7 mouse cellular contexts compared by ENCODE assay signal in genomic region chr10:85927676-85928445, GRCm38 (mm10). TPM values are rescaled to one million over a fixed set of nuclear protein-coding genes. Genes with fewer than 3 reads are reported as not detected.
DNase-seq lines count a peak whose midpoint lies in the region; ATAC-seq and TF ChIP-seq lines count a peak whose summit lies in the region.

Ascl4 (plus strand) TSS chr10:85927681.

- no peaks in the 10 kb centered on the region for H3K27me3 ChIP-seq in forebrain, embryonic 14.5 days (replicated peaks; ENCODE audit: control insufficient read depth, insufficient read depth, low read length)
- peaks cover 5% of the 10 kb centered on the region; the same call in 1 of the 2 replicates for H3K27me3 ChIP-seq in lung, postnatal 0 days (replicated peaks; ENCODE audit: insufficient read depth, low read length)
- no peaks in the 10 kb centered on the region for H3K27me3 ChIP-seq in stomach, postnatal 0 days (ENCODE audit: control insufficient read depth, insufficient read depth, low read length)

- H3K36me3 ChIP-seq in forebrain, embryonic 14.5 days (ENCODE audit: control insufficient read depth, insufficient read depth, low read length), result no peaks in the 10 kb centered on the region
- H3K36me3 ChIP-seq in lung, postnatal 0 days (ENCODE audit: insufficient read depth, low read length), result no peaks in the 10 kb centered on the region
- H3K36me3 ChIP-seq in stomach, postnatal 0 days (ENCODE audit: control insufficient read depth, insufficient read depth, low read length), result no peaks in the 10 kb centered on the region

- no peak for TF ChIP-seq EP300 in lung, postnatal 0 days (IDR thresholded peaks at IDR 0.05)
- TF ChIP-seq EP300 in stomach, postnatal 0 days (optimal IDR thresholded peaks at IDR 0.05), result no peak

- DNase-seq in retina, embryonic 14.5 days (ENCODE audit: low spot score), result peak; percentile 39
- DNase-seq in retina, postnatal 1 day, result no peak
- DNase-seq in forebrain, embryonic 14.5 days (ENCODE audit: low spot score), result peak; percentile 19
- DNase-seq in kidney, adult 8-10 months, result peak; percentile 17 to 27
- peak; percentile 22 for DNase-seq in lung, postnatal 0 days (ENCODE audit: low spot score)
- DNase-seq in stomach, postnatal 0 days (ENCODE audit: low spot score), result peak; percentile 22

- peak; percentile 8; the same call in 1 of the 2 replicates for ATAC-seq in forebrain, embryonic 14.5 days
- no peak; the same call in 1 of the 2 replicates for ATAC-seq in lung, postnatal 0 days
- no peak for ATAC-seq in stomach, postnatal 0 days (ENCODE audit: low FRiP score, low TSS enrichment)

- WGBS in forebrain, embryonic 14.5 days, result 2% methylated on average over 23 of the region's 23 CpGs
- under 1% methylated on average over 23 of the region's 23 CpGs for WGBS in lung, postnatal 0 days
- WGBS in stomach, postnatal 0 days, result 1% methylated on average over 23 of the region's 23 CpGs

- H3K9ac ChIP-seq in forebrain, embryonic 14.5 days (ENCODE audit: low read length), result peak within 1 kb of the TSS; percentile 71
- H3K9ac ChIP-seq in lung, postnatal 0 days (replicated peaks; ENCODE audit: low read depth), result no peak within 1 kb of the TSS
- H3K9ac ChIP-seq in stomach, postnatal 0 days (ENCODE audit: low read length), result peak within 1 kb of the TSS; percentile 45

- peak within 1 kb of the TSS; percentile 81 for H3K4me2 ChIP-seq in forebrain, embryonic 14.5 days (ENCODE audit: low read length)
- peak within 1 kb of the TSS; percentile 95 for H3K4me2 ChIP-seq in lung, postnatal 0 days (replicated peaks; ENCODE audit: low read depth, low read length)
- H3K4me2 ChIP-seq in stomach, postnatal 0 days (replicated peaks; ENCODE audit: low read depth), result peak within 1 kb of the TSS; percentile 91

- H3K9me3 ChIP-seq in forebrain, embryonic 14.5 days (replicated peaks; ENCODE audit: control insufficient read depth, low read length), result no peaks in the 10 kb centered on the region
- H3K9me3 ChIP-seq in lung, postnatal 0 days (ENCODE audit: low read length), result no peaks in the 10 kb centered on the region
- no peaks in the 10 kb centered on the region for H3K9me3 ChIP-seq in stomach, postnatal 0 days (ENCODE audit: control insufficient read depth, low read length)

- TF ChIP-seq CTCF in bone marrow macrophage, adult 2 months (IDR thresholded peaks at IDR 0.05; ENCODE audit: low read depth, low read length), result no peak
- peak; percentile 7; the same call in 1 of the 2 replicates for TF ChIP-seq CTCF in lung, postnatal 0 days (IDR thresholded peaks at IDR 0.05)
- peak; percentile 31; the same call in 1 of the 2 replicates for TF ChIP-seq CTCF in stomach, postnatal 0 days (IDR thresholded peaks at IDR 0.05; ENCODE audit: low read depth)

- H3K4me3 ChIP-seq in bone marrow macrophage, adult 2 months (ENCODE audit: insufficient read depth, low read length), result peak within 1 kb of the TSS; percentile 62
- H3K4me3 ChIP-seq in forebrain, embryonic 14.5 days (ENCODE audit: low read depth, low read length), result peak within 1 kb of the TSS; percentile 50
- H3K4me3 ChIP-seq in lung, postnatal 0 days (ENCODE audit: low read depth, low read length), result peak within 1 kb of the TSS; percentile 49
- peak within 1 kb of the TSS; percentile 50 for H3K4me3 ChIP-seq in stomach, postnatal 0 days (ENCODE audit: low read depth, low read length)

- peaks cover 6% of the 10 kb centered on the region for H3K4me1 ChIP-seq in bone marrow macrophage, adult 2 months (ENCODE audit: control insufficient read depth, insufficient read depth, low read length)
- H3K4me1 ChIP-seq in forebrain, embryonic 14.5 days (ENCODE audit: control insufficient read depth, insufficient read depth, low read length), result peaks cover 6% of the 10 kb centered on the region; the same call in 1 of the 2 replicates
- H3K4me1 ChIP-seq in lung, postnatal 0 days (ENCODE audit: insufficient read depth, low read depth, low read length), result no peaks in the 10 kb centered on the region; the same call in 1 of the 2 replicates
- 0 out of 2 replicates have a peak, but pooled peaks cover 2% of the 10 kb centered on the region for H3K4me1 ChIP-seq in stomach, postnatal 0 days (replicated peaks; ENCODE audit: control insufficient read depth, insufficient read depth)

- no peak within 1 kb of the TSS for H3K27ac ChIP-seq in bone marrow macrophage, adult 2 months (ENCODE audit: insufficient read depth, low read depth, low read length)
- H3K27ac ChIP-seq in forebrain, embryonic 14.5 days (ENCODE audit: low read depth, low read length), result peak within 1 kb of the TSS; percentile 17; the same call in 1 of the 2 replicates
- H3K27ac ChIP-seq in lung, postnatal 0 days (ENCODE audit: low read length), result no peak within 1 kb of the TSS
- peak within 1 kb of the TSS; percentile 45; the same call in 1 of the 2 replicates for H3K27ac ChIP-seq in stomach, postnatal 0 days (replicated peaks)

- TF ChIP-seq POLR2A in bone marrow macrophage, adult 2 months (IDR thresholded peaks at IDR 0.05; ENCODE audit: borderline replicate concordance, low read depth, low read length), result no peak

RNA-seq across cellular contexts. Expression of gene Ascl4, which starts in this region (rescaled TPM):
- polyA plus RNA-seq in bone marrow macrophage, adult 2 months (2012; ENCODE audit: insufficient read depth, insufficient read length, missing spikeins), result not detected in 2 replicates
- 0.17 and 0.24 TPM in 2 replicates for polyA plus RNA-seq in forebrain, embryonic 14.5 days (2014; fragmentation: Nextera tagmentation; extraction: Ambion mirVana)
- 0.06 and 0.27 TPM in 2 replicates for polyA plus RNA-seq in lung, postnatal 0 days (2015; fragmentation: Nextera tagmentation; extraction: Ambion mirVana)
- polyA plus RNA-seq in stomach, postnatal 0 days (2015; fragmentation: Nextera tagmentation; extraction: Ambion mirVana), result 0.30 and 0.52 TPM in 2 replicates

Comparison
In these comparisons a context has a peak if more than half of its experiments do, and no peak if none do; other contexts are left out.
1. Peak in DNase-seq, ATAC-seq, H3K4me3 ChIP-seq, H3K27ac ChIP-seq, H3K9ac ChIP-seq and H3K4me2 ChIP-seq in forebrain, embryonic 14.5 days; RNA of the gene not detected or under 1 TPM.
2. Peak in DNase-seq, H3K4me3 ChIP-seq and H3K4me2 ChIP-seq in lung, postnatal 0 days; RNA of the gene not detected or under 1 TPM.
3. Peak in DNase-seq, H3K4me3 ChIP-seq, H3K27ac ChIP-seq, H3K9ac ChIP-seq and H3K4me2 ChIP-seq in stomach, postnatal 0 days; RNA of the gene not detected or under 1 TPM.